Mouse (Mus musculus) lung, embryonic 15.5 days (tissue): Measurements from ENCODE around the gene Gm47841. TPM values are rescaled to one million over a fixed set of nuclear protein-coding genes. Genes with fewer than 3 reads are reported as not detected.
A peak's percentile ranks its signal among the peaks of the same experiment; 100 is the strongest.

Experiments used
- ATAC-seq: fragments of 200-750 bp; cut with Nextera tagmentation; 2 replicates; pipeline ENCODE4 v1.8.0; 2017; ENCODE audit warnings: moderate number of reproducible peaks, borderline replicate concordance; ENCODE audit not compliant: low FRiP score, low TSS enrichment; ENCODE audit errors: extremely low read depth
- H3K27ac ChIP-seq: fragments of 300-500 bp; sonication (generic); 2 replicates; pipeline ENCODE4 v1.5.1; 2015; ENCODE audit warnings: moderate library complexity, mild to moderate bottlenecking, inconsistent platforms
- H3K27me3 ChIP-seq: fragments of 300-500 bp; sonication (generic); 2 replicates; pipeline ENCODE4 v1.6.1; 2015; ENCODE audit warnings: inconsistent platforms
- H3K36me3 ChIP-seq: fragments of 300-500 bp; sonication (generic); 2 replicates; pipeline ENCODE4 v1.6.1; 2015; ENCODE audit warnings: inconsistent platforms
- H3K4me1 ChIP-seq: fragments of 300-500 bp; sonication (generic); 2 replicates; pipeline ENCODE4 v1.6.1; 2015; ENCODE audit warnings: inconsistent platforms
- H3K4me2 ChIP-seq: fragments of 300-500 bp; sonication (generic); 2 replicates; pipeline ENCODE4 v1.6.1; 2015; ENCODE audit warnings: inconsistent platforms, mild to moderate bottlenecking, moderate library complexity
- H3K4me3 ChIP-seq: fragments of 300-500 bp; sonication (generic); 2 replicates; pipeline ENCODE4 v1.5.1; 2015; ENCODE audit warnings: mild to moderate bottlenecking, inconsistent platforms
- H3K9ac ChIP-seq: fragments of 300-500 bp; sonication (generic); 2 replicates; pipeline ENCODE4 v1.6.1; 2015; ENCODE audit warnings: inconsistent platforms
- H3K9me3 ChIP-seq: fragments of 300-500 bp; sonication (generic); 2 replicates; pipeline ENCODE4 v1.6.1; 2016; ENCODE audit warnings: inconsistent platforms
- WGBS: fragments of 180-500 bp; shearing (Covaris S2); methylation state at CpG from one replicate; pipeline ENCODE4 v1.1.7; 2015; 5-methylcytosine and 5-hydroxymethylcytosine counted together
- polyA plus RNA-seq: library from polyadenylated mRNA; unstranded; fragments of >200 nt; fragmentation: Nextera tagmentation; extraction: Ambion mirVana; gene quantifications from 2 replicates; pipeline ENCODE4 v1.2.1, GENCODE M21; 2015

The Gm47841 gene
- polyA plus RNA-seq, 1 experiment from 2014 or later, result 0.19 TPM

- 0 out of 2 replicates have a peak, but pooled peaks cover under 1% of the 10 kb centered on the region for H3K27me3 ChIP-seq
- WGBS, result 26% methylated on average over 5 of the region's 5 CpGs
- H3K27ac ChIP-seq, result peak overlapping the region; percentile 45
- H3K9ac ChIP-seq, result no peak overlapping the region
- H3K36me3 ChIP-seq, result no peaks in the 10 kb centered on the region
- no peak overlapping the region for H3K4me3 ChIP-seq
- no peaks in the 10 kb centered on the region for H3K9me3 ChIP-seq
- peak; percentile 13; the same call in 1 of the 2 replicates for ATAC-seq
- peaks cover 78% of the 10 kb centered on the region for H3K4me1 ChIP-seq
- H3K4me2 ChIP-seq, result no peak overlapping the region
These were observed 23.6 kb upstream of the Gm47841 start for GRCm38 (mm10) chr15:101070762-101071161.

GRCm38 (mm10) chr15:101069641-101070190 is 22.5 kb upstream of the Gm47841 start:
- H3K36me3 ChIP-seq, result no peaks in the 10 kb centered on the region
- H3K4me1 ChIP-seq, result peaks cover 82% of the 10 kb centered on the region
- 50% methylated on average over 9 of the region's 9 CpGs for WGBS
- ATAC-seq, result no peak
- no peaks in the 10 kb centered on the region for H3K27me3 ChIP-seq
- no peak overlapping the region for H3K4me2 ChIP-seq
- peak overlapping the region; percentile 45 for H3K27ac ChIP-seq
- no peaks in the 10 kb centered on the region for H3K9me3 ChIP-seq
- no peak overlapping the region for H3K9ac ChIP-seq
- H3K4me3 ChIP-seq, result no peak overlapping the region

DNA sequence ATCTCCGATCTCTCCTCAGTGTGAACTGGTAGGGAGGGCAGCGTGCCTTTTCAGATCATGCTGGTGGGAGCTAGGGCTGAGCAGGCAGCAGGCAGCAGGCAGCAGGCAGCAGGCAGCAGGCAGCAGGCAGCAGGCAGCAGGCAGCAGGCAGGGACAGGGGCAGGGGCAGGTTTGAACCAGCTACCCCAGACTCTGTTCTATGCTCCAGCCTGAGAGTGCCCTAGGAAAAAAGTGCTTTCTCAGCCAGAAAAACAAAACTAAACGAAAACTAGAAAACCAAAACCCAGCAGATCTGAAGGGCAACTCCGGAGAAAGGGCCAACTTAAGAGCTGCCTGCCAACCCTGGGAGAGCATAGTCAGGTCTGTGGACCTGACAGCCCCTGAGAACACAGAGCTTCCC is 21.5 kb upstream of the Gm47841 start:
- no peak overlapping the region for H3K4me3 ChIP-seq
- no peak overlapping the region for H3K4me2 ChIP-seq
- no peak overlapping the region for H3K9ac ChIP-seq
- WGBS, result 46% methylated on average over 4 of the region's 4 CpGs
- no peak for ATAC-seq
- peaks cover 77% of the 10 kb centered on the region for H3K4me1 ChIP-seq
- H3K36me3 ChIP-seq, result no peaks in the 10 kb centered on the region
- no peaks in the 10 kb centered on the region for H3K9me3 ChIP-seq
- H3K27ac ChIP-seq, result peak overlapping the region; percentile 53
- H3K27me3 ChIP-seq, result no peaks in the 10 kb centered on the region

- Histone ChIP-seq H3K4me1 (peaks cover 75% of the 10 kb centered on the region), H3K9me3 (no peaks in the 10 kb centered on the region), H3K27ac (peak overlapping the region; percentile 58), H3K27me3 (no peaks in the 10 kb centered on the region), H3K4me3 (no peak overlapping the region), H3K36me3 (no peaks in the 10 kb centered on the region), H3K4me2 (no peak overlapping the region), H3K9ac (no peak overlapping the region)
- 24% methylated on average over 3 of the region's 3 CpGs for WGBS
- ATAC-seq, result peak; percentile 65; the same call in 1 of the 2 replicates
These were observed 20.8 kb upstream of the Gm47841 start for GRCm38 (mm10) chr15:101068029-101068428.

DNA sequence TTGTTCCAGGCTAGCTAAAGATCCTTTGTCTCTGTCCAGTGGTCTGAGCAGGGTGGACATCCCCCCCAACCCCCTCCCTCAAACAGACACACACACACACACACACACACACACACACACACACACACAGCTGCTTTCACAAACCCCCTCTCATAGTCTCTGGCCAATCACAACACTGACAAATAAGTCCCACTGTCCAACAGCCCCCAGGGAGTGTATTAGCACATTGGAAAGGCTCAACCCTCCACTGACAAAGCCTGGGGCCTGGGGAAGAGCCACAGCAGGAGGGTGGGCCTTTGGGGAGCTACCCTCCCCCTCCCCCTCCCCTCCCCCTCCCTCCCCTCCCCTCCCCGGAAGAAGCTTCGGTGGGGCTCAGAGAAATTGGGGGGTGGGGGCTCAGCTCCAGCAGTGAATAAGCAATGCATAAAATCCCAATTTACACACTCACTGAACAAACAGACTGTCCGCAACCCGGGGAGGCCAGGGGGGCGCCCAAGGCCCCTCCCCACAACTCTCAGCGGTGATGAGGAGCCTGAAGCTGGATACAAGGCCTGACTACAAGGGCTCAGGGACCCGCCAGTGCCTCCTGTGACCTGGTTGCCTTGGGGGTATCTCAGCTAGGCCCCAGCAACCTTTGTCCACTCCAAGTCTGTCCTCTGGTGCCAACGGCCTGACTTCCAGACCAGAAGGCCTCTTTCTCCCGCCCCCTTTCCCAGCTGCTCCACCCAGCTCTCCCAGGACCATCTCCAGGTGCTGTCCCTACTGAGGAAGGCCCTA is 19.9 kb upstream of the Gm47841 start:
- ATAC-seq, result no peak
- Histone ChIP-seq H3K9me3 (no peaks in the 10 kb centered on the region), H3K4me3 (no peak overlapping the region), H3K36me3 (no peaks in the 10 kb centered on the region), H3K4me2 (no peak overlapping the region), H3K27ac (peak overlapping the region; percentile 58), H3K4me1 (peaks cover 67% of the 10 kb centered on the region), H3K9ac (no peak overlapping the region), H3K27me3 (no peaks in the 10 kb centered on the region)
- WGBS, result 30% methylated on average over 7 of the region's 9 CpGs

DNA sequence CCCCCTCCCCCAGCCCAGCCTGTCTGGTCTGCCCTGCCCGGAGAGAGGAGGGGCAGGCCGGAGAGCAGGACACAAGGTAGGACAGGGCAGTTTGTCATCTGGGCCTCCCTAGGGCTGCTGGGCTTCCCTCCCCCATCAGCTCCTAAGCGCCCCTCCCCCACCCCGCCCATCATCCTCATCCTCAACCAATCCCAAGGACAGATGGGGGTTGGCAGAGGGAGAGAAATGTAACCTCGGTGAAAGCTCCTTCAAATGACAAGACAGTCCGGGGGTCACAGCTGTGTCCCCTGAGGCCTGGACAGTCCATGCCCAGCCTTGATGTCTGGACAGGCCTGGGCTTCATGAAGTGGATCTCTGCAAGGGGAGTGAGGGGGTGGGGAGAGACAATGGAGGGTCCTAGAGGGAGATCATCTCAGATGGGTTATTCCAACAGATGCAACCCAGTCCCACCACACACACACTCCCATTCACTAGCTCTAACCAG is 19.2 kb upstream of the Gm47841 start:
- Histone ChIP-seq H3K4me3 (no peak overlapping the region), H3K9me3 (no peaks in the 10 kb centered on the region), H3K9ac (peak overlapping the region; percentile 9; the same call in 1 of the 2 replicates), H3K4me2 (no peak overlapping the region), H3K27me3 (no peaks in the 10 kb centered on the region), H3K4me1 (peaks cover 62% of the 10 kb centered on the region), H3K36me3 (no peaks in the 10 kb centered on the region), H3K27ac (0 out of 2 replicates have a peak overlapping the region, but pooled peaks have one; percentile 15)
- ATAC-seq, result no peak
- WGBS, result 28% methylated on average over 5 of the region's 6 CpGs

- H3K36me3 ChIP-seq, result no peaks in the 10 kb centered on the region
- no peak overlapping the region for H3K9ac ChIP-seq
- ATAC-seq, result no peak
- no peak overlapping the region for H3K4me2 ChIP-seq
- H3K4me1 ChIP-seq, result peaks cover 49% of the 10 kb centered on the region
- no peaks in the 10 kb centered on the region for H3K27me3 ChIP-seq
- H3K27ac ChIP-seq, result no peak overlapping the region
- no peaks in the 10 kb centered on the region for H3K9me3 ChIP-seq
- 30% methylated on average over 6 of the region's 6 CpGs for WGBS
- H3K4me3 ChIP-seq, result no peak overlapping the region
These were observed 17.9 kb upstream of the Gm47841 start for GRCm38 (mm10) chr15:101065069-101065468.

DNA sequence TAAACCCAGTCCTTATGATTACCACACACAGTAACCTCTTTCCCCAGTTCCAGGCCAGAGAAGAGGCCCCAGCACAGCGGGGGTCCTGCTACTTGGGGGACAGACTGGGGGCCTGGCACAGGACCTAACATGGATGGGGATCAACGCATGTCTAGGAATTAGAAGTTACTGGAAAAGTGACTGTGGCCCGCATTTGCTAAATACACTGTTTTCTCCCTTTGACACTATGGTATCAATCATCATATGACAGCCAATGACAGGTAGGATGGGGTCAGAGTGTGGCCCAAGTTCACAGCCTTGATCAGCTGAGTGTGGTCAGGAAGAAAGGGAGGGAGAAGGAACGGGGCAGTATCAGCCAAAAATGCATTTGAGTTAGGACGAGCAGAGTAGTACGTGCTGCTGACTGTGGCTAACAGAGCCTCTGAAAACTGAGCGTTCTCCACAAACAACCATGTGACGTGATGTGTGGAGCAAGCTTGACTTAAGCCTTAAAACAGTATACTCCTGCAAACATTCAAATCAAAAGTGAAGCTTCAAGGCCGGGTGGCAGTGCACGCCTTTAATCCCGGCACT is 13.2 kb upstream of the Gm47841 start:
- Histone ChIP-seq H3K27me3 (peaks cover 16% of the 10 kb centered on the region), H3K27ac (no peak overlapping the region), H3K4me1 (peaks cover 7% of the 10 kb centered on the region), H3K9ac (no peak overlapping the region), H3K4me2 (no peak overlapping the region), H3K36me3 (no peaks in the 10 kb centered on the region), H3K4me3 (no peak overlapping the region), H3K9me3 (no peaks in the 10 kb centered on the region)
- WGBS, result 72% methylated on average over 11 of the region's 11 CpGs
- ATAC-seq, result no peak

GRCm38 (mm10) chr15:101059570-101060279 is 12.5 kb upstream of the Gm47841 start:
- H3K9me3 ChIP-seq, result no peaks in the 10 kb centered on the region
- ATAC-seq, result no peak
- WGBS, result 68% methylated on average over 9 of the region's 9 CpGs
- H3K27ac ChIP-seq, result no peak overlapping the region
- H3K4me2 ChIP-seq, result no peak overlapping the region
- no peak overlapping the region for H3K4me3 ChIP-seq
- peaks cover under 1% of the 10 kb centered on the region; the same call in 1 of the 2 replicates for H3K4me1 ChIP-seq
- H3K9ac ChIP-seq, result no peak overlapping the region
- H3K36me3 ChIP-seq, result no peaks in the 10 kb centered on the region
- peaks cover 22% of the 10 kb centered on the region for H3K27me3 ChIP-seq

DNA sequence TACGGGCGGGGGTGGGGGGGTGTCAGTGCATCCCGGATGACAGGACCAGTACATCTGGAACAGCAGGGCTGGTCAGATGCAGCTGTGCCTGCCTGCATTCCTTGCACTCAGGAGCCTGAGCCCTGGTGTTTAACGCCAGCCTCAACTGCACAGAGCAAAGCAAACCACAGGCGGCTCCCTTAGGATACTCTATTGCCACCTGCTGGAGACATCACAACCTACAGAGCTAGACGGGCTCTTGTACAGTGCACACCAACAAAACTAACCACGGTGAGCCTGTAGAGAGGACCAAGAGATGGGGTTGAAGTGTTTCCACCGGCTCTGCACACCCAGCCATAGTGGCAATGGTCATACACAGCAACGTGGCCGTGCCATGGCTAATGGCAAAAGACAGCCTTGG is 9.0 kb upstream of the Gm47841 start:
- Histone ChIP-seq H3K27ac (no peak overlapping the region), H3K9ac (no peak overlapping the region), H3K9me3 (no peaks in the 10 kb centered on the region), H3K4me2 (no peak overlapping the region), H3K4me3 (no peak overlapping the region), H3K4me1 (peaks cover 23% of the 10 kb centered on the region), H3K27me3 (peaks cover 57% of the 10 kb centered on the region), H3K36me3 (peaks cover 2% of the 10 kb centered on the region; the same call in 1 of the 2 replicates)
- ATAC-seq, result peak; percentile 50
- WGBS, result 41% methylated on average over 10 of the region's 10 CpGs

DNA sequence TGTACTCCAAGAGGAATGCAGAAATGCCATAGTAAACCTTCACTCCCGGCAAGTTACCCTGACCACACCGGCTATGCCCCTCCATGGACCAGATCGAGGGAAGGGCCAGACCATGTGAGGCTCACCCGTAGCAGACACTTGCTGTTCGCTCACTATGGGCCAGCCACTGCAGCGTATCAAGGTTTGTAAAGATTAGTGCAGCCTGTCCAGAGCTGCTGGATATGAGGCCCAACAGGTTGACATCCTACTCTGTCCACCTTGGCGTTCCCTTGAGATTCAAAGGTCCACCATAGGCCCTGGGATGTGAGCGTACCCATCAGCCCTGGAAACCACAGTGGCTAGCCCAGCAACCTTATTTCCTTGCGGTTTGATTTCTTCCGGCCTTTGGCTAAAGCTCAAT is 7.3 kb upstream of the Gm47841 start:
- Histone ChIP-seq H3K4me1 (peaks cover 23% of the 10 kb centered on the region), H3K36me3 (peaks cover 2% of the 10 kb centered on the region; the same call in 1 of the 2 replicates), H3K9ac (no peak overlapping the region), H3K4me3 (no peak overlapping the region; the same call in 1 of the 2 replicates), H3K27ac (no peak overlapping the region), H3K4me2 (no peak overlapping the region), H3K9me3 (no peaks in the 10 kb centered on the region), H3K27me3 (peaks cover 72% of the 10 kb centered on the region)
- no peak for ATAC-seq
- WGBS, result 83% methylated on average over 10 of the region's 10 CpGs
